ENCODE assay signal across 13 mouse cellular contexts in the genomic region with DNA sequence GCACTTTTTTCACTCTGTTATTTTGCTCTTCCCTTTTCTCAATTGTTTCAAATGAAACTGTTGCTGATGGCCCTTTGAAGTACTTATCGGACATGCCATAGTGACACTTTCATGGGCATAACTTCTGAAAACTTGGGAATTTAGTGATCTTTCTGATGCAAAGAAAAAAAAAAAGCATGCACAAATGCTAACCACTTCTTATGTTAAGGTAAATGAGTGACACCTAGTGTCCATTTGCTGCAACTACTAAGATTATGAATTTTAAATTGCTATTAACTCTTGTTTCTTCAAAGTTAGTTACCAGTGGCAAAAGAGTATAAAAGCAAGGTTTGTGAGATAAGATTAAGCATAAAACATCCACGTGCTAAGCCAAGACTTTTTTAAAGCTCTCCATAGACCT. TPM values are rescaled to one million over a fixed set of nuclear protein-coding genes. Genes with fewer than 3 reads are reported as not detected.
DNase-seq lines count a peak whose midpoint lies in the region; ATAC-seq lines count a peak whose summit lies in the region.
"Had no signal": no experiment of that assay in that cellular context is flagged by ENCODE, and none has a peak within 500 bp of the region (broad histone marks: within the 10 kb centered on the region; RNA-seq: fewer than 3 reads in every experiment).

No protein-coding gene starts in this region.

- H3K9me3 ChIP-seq in hindbrain, embryonic 11.5 days (ENCODE audit: control insufficient read depth, low read length): no peaks in the 10 kb centered on the region
- no peaks in the 10 kb centered on the region for H3K9me3 ChIP-seq in hindbrain, embryonic 13.5 days
- no peaks in the 10 kb centered on the region for H3K9me3 ChIP-seq in midbrain, embryonic 14.5 days (ENCODE audit: control insufficient read depth, low read length)
- H3K9me3 ChIP-seq in midbrain, embryonic 10.5 days (replicated peaks): no peaks in the 10 kb centered on the region
- H3K9me3 ChIP-seq: embryonic facial prominence, embryonic 13.5 days; heart, embryonic 13.5 days; midbrain, embryonic 12.5 days had no signal

- H3K27me3 ChIP-seq in hindbrain, embryonic 11.5 days (ENCODE audit: control insufficient read depth, insufficient read depth, low read length): no peaks in the 10 kb centered on the region
- H3K27me3 ChIP-seq in hindbrain, embryonic 13.5 days: no peaks in the 10 kb centered on the region
- H3K27me3 ChIP-seq in midbrain, embryonic 14.5 days (ENCODE audit: control insufficient read depth, insufficient read depth, low read length): no peaks in the 10 kb centered on the region
- no peaks in the 10 kb centered on the region for H3K27me3 ChIP-seq in midbrain, embryonic 10.5 days (ENCODE audit: low read depth, poor library complexity, severe bottlenecking)
- H3K27me3 ChIP-seq: heart, embryonic 13.5 days; midbrain, embryonic 12.5 days had no signal

- H3K4me1 ChIP-seq in hindbrain, embryonic 11.5 days (replicated peaks; ENCODE audit: control insufficient read depth, insufficient read depth, low read length): no peaks in the 10 kb centered on the region
- no peaks in the 10 kb centered on the region for H3K4me1 ChIP-seq in hindbrain, embryonic 13.5 days (replicated peaks)
- no peaks in the 10 kb centered on the region for H3K4me1 ChIP-seq in midbrain, embryonic 14.5 days (ENCODE audit: control insufficient read depth, insufficient read depth, low read length)
- no peaks in the 10 kb centered on the region for H3K4me1 ChIP-seq in midbrain, embryonic 10.5 days
- H3K4me1 ChIP-seq: embryonic facial prominence, embryonic 13.5 days; heart, embryonic 13.5 days; midbrain, embryonic 12.5 days had no signal

- no peak overlapping the region for H3K27ac ChIP-seq in hindbrain, embryonic 11.5 days (ENCODE audit: low read depth, low read length)
- no peak overlapping the region for H3K27ac ChIP-seq in hindbrain, embryonic 13.5 days
- no peak overlapping the region for H3K27ac ChIP-seq in midbrain, embryonic 14.5 days (replicated peaks; ENCODE audit: low read depth, low read length)
- no peak overlapping the region for H3K27ac ChIP-seq in midbrain, embryonic 10.5 days (replicated peaks)
- H3K27ac ChIP-seq: embryonic facial prominence, embryonic 13.5 days; heart, embryonic 13.5 days; midbrain, embryonic 12.5 days had no signal

- H3K36me3 ChIP-seq in hindbrain, embryonic 11.5 days (ENCODE audit: control insufficient read depth, insufficient read depth, low read length): no peaks in the 10 kb centered on the region
- no peaks in the 10 kb centered on the region for H3K36me3 ChIP-seq in hindbrain, embryonic 13.5 days
- H3K36me3 ChIP-seq in midbrain, embryonic 14.5 days (ENCODE audit: control insufficient read depth, insufficient read depth, low read length): no peaks in the 10 kb centered on the region
- H3K36me3 ChIP-seq in midbrain, embryonic 10.5 days: no peaks in the 10 kb centered on the region
- H3K36me3 ChIP-seq: embryonic facial prominence, embryonic 13.5 days; heart, embryonic 13.5 days; midbrain, embryonic 12.5 days had no signal

- no peak overlapping the region for H3K9ac ChIP-seq in hindbrain, embryonic 11.5 days (ENCODE audit: low read depth, low read length)
- H3K9ac ChIP-seq in hindbrain, embryonic 13.5 days: no peak overlapping the region
- H3K9ac ChIP-seq in midbrain, embryonic 14.5 days (replicated peaks; ENCODE audit: low read length): no peak overlapping the region
- H3K9ac ChIP-seq: embryonic facial prominence, embryonic 13.5 days; heart, embryonic 13.5 days; midbrain, embryonic 12.5 days had no signal

- WGBS in hindbrain, embryonic 11.5 days: 35% methylated on average over 2 of the region's 2 CpGs
- WGBS in hindbrain, embryonic 13.5 days: 37% methylated on average over 2 of the region's 2 CpGs
- WGBS in midbrain, embryonic 14.5 days: 42% methylated on average over 2 of the region's 2 CpGs
- WGBS in midbrain, embryonic 10.5 days: 38% methylated on average over 2 of the region's 2 CpGs

- no peak overlapping the region for H3K4me3 ChIP-seq in hindbrain, embryonic 11.5 days (ENCODE audit: low read depth, low read length)
- H3K4me3 ChIP-seq in hindbrain, embryonic 13.5 days: no peak overlapping the region
- H3K4me3 ChIP-seq in midbrain, embryonic 14.5 days (replicated peaks; ENCODE audit: low read depth, low read length): no peak overlapping the region
- no peak overlapping the region for H3K4me3 ChIP-seq in midbrain, embryonic 10.5 days
- H3K4me3 ChIP-seq: embryonic facial prominence, embryonic 13.5 days; heart, embryonic 13.5 days; midbrain, embryonic 12.5 days had no signal

- no peak for ATAC-seq in hindbrain, embryonic 11.5 days (ENCODE audit: low FRiP score)
- ATAC-seq in hindbrain, embryonic 13.5 days (ENCODE audit: low FRiP score): no peak
- ATAC-seq in midbrain, embryonic 14.5 days (ENCODE audit: low FRiP score, low TSS enrichment): no peak

- peak; percentile 39 for DNase-seq in hindbrain, embryonic 11.5 days (ENCODE audit: low spot score)
- DNase-seq in midbrain, embryonic 14.5 days: peak; percentile 74
- no peak for DNase-seq in midbrain, embryonic 10.5 days (ENCODE audit: low spot score)
- DNase-seq in embryo, embryonic 10.5 days (ENCODE audit: low spot score): peak; percentile 50
- DNase-seq in spleen, postnatal 4 days (ENCODE audit: low spot score in 2 of 2): no peak
- no peak for DNase-seq in frontal cortex, postnatal 14 days (ENCODE audit: low spot score in 2 of 2)
- DNase-seq in cerebellum, postnatal 25 days: no peak
- DNase-seq: layer of hippocampus, postnatal 36 days; right cerebral cortex, postnatal 4 days had no signal

- no peak overlapping the region for H3K4me2 ChIP-seq in hindbrain, embryonic 11.5 days (replicated peaks; ENCODE audit: low read depth, low read length)
- no peak overlapping the region for H3K4me2 ChIP-seq in hindbrain, embryonic 13.5 days
- no peak overlapping the region for H3K4me2 ChIP-seq in midbrain, embryonic 14.5 days (ENCODE audit: low read length)
- H3K4me2 ChIP-seq: embryonic facial prominence, embryonic 13.5 days; heart, embryonic 13.5 days; midbrain, embryonic 12.5 days had no signal

RNA-seq across cellular contexts. Expression of a gene that starts 24.4 kb away (rescaled TPM):
- not detected in 2 replicates for polyA plus RNA-seq in hindbrain, embryonic 11.5 days (2014; fragmentation: Nextera tagmentation; extraction: Ambion mirVana)
- polyA plus RNA-seq in hindbrain, embryonic 13.5 days (2015; fragmentation: Nextera tagmentation; extraction: Ambion mirVana): not detected in 2 replicates
- not detected in 2 replicates for polyA plus RNA-seq in midbrain, embryonic 14.5 days (2014; fragmentation: Nextera tagmentation; extraction: Ambion mirVana)
- polyA plus RNA-seq in midbrain, embryonic 10.5 days (2016; fragmentation: Nextera tagmentation; extraction: Ambion mirVana): not detected in 2 replicates
- polyA plus RNA-seq: embryonic facial prominence, embryonic 13.5 days; heart, embryonic 13.5 days; midbrain, embryonic 12.5 days had no signal

RNA-seq across cellular contexts. Expression of a gene that starts 35.4 kb away (rescaled TPM):
- 7.7 and 11.3 TPM in 2 replicates for polyA plus RNA-seq in hindbrain, embryonic 11.5 days (2014; fragmentation: Nextera tagmentation; extraction: Ambion mirVana)
- 7.5 and 8.3 TPM in 2 replicates for polyA plus RNA-seq in hindbrain, embryonic 13.5 days (2015; fragmentation: Nextera tagmentation; extraction: Ambion mirVana)
- polyA plus RNA-seq in midbrain, embryonic 14.5 days (2014; fragmentation: Nextera tagmentation; extraction: Ambion mirVana): 9.4 and 10.3 TPM in 2 replicates
- 5.6 and 7.3 TPM in 2 replicates for polyA plus RNA-seq in midbrain, embryonic 10.5 days (2016; fragmentation: Nextera tagmentation; extraction: Ambion mirVana)

RNA-seq across cellular contexts. Expression of a gene that starts 42.4 kb away (rescaled TPM):
- polyA plus RNA-seq in hindbrain, embryonic 11.5 days (2014; fragmentation: Nextera tagmentation; extraction: Ambion mirVana): not detected in 2 replicates
- not detected in 2 replicates for polyA plus RNA-seq in hindbrain, embryonic 13.5 days (2015; fragmentation: Nextera tagmentation; extraction: Ambion mirVana)
- not detected in 2 replicates for polyA plus RNA-seq in midbrain, embryonic 14.5 days (2014; fragmentation: Nextera tagmentation; extraction: Ambion mirVana)
- polyA plus RNA-seq in midbrain, embryonic 10.5 days (2016; fragmentation: Nextera tagmentation; extraction: Ambion mirVana): not detected in 2 replicates
- polyA plus RNA-seq: embryonic facial prominence, embryonic 13.5 days; heart, embryonic 13.5 days; midbrain, embryonic 12.5 days had no signal

Comparison
In these comparisons a context has a peak if more than half of its experiments do, and no peak if none do; other contexts are left out.
1. DNase-seq: peak in hindbrain, embryonic 11.5 days (single experiment), midbrain, embryonic 14.5 days (single experiment) and embryo, embryonic 10.5 days (single experiment); none in midbrain, embryonic 10.5 days (single experiment), spleen, postnatal 4 days (0 of 2), frontal cortex, postnatal 14 days (0 of 2) and cerebellum, postnatal 25 days (0 of 2).